Mouse (Mus musculus) CD4-positive, CD25-positive, alpha-beta regulatory T cell, adult 2 months (primary cell): Measurements from ENCODE around the gene Cdc42bpb.

Source experiments
- DNase-seq: peaks from one replicate; pipeline ENCODE4 v3.0.0-alpha.2; 2012; ENCODE audit warnings: low read depth, low spot score

The Cdc42bpb gene

GRCm38 (mm10) chr12:111301322-111302017 is 76.0 kb downstream of the Cdc42bpb start:
- no peak for DNase-seq

GRCm38 (mm10) chr12:111293025-111293424 is 84.5 kb downstream of the Cdc42bpb start:
- DNase-seq: no peak

GRCm38 (mm10) chr12:111284532-111284931 is 93.0 kb downstream of the Cdc42bpb start:
- no peak for DNase-seq

- no peak for DNase-seq
Measured at GRCm38 (mm10) chr12:111283573-111283972, 93.9 kb downstream of the Cdc42bpb start.

- DNase-seq: no peak
Measured at GRCm38 (mm10) chr12:111276371-111276770, 101.1 kb downstream of the Cdc42bpb start.

GRCm38 (mm10) chr12:111275150-111275841 is 102.2 kb downstream of the Cdc42bpb start:
- DNase-seq: no peak

GRCm38 (mm10) chr12:111274447-111275149 is 102.9 kb downstream of the Cdc42bpb start:
- no peak for DNase-seq

GRCm38 (mm10) chr12:111274006-111274405 is 103.5 kb downstream of the Cdc42bpb start:
- no peak for DNase-seq

GRCm38 (mm10) chr12:111272420-111272819 is 105.1 kb downstream of the Cdc42bpb start:
- DNase-seq: peak; percentile 79

- DNase-seq: no peak
Measured at GRCm38 (mm10) chr12:111271966-111272365, 105.6 kb downstream of the Cdc42bpb start.

GRCm38 (mm10) chr12:111271406-111271805 is 106.1 kb downstream of the Cdc42bpb start:
- DNase-seq: no peak

- DNase-seq: no peak
Measured at GRCm38 (mm10) chr12:111270629-111271277, 106.8 kb downstream of the Cdc42bpb start, which contains the start of gene Amn. Amn (plus strand) TSS chr12:111271095.

GRCm38 (mm10) chr12:111267673-111268325 is 109.7 kb downstream of the Cdc42bpb start:
- DNase-seq: no peak

- no peak for DNase-seq
Measured at GRCm38 (mm10) chr12:111266592-111266991, 110.9 kb downstream of the Cdc42bpb start.

- no peak for DNase-seq
Measured at GRCm38 (mm10) chr12:111265212-111265611, 112.3 kb downstream of the Cdc42bpb start.

GRCm38 (mm10) chr12:111263650-111264049 is 113.9 kb downstream of the Cdc42bpb start:
- DNase-seq: no peak

GRCm38 (mm10) chr12:111251227-111251626 is 126.3 kb downstream of the Cdc42bpb start:
- DNase-seq: no peak

- no peak for DNase-seq
Measured at GRCm38 (mm10) chr12:111250116-111250515, 127.4 kb downstream of the Cdc42bpb start.

GRCm38 (mm10) chr12:111249095-111249494 is 128.4 kb downstream of the Cdc42bpb start:
- DNase-seq: no peak

- no peak for DNase-seq
Measured at GRCm38 (mm10) chr12:111246808-111247464, 130.6 kb downstream of the Cdc42bpb start.

GRCm38 (mm10) chr12:111245070-111245469 is 132.4 kb downstream of the Cdc42bpb start:
- no peak for DNase-seq
